Mouse (Mus musculus): Measurements from ENCODE around the gene Klhl22.
"Not testable (repeated sequence)": the region's sequence is repeated elsewhere in the genome, so short reads cannot be mapped to it uniquely, and the experiment has no call there.

The Klhl22 gene

DNA sequence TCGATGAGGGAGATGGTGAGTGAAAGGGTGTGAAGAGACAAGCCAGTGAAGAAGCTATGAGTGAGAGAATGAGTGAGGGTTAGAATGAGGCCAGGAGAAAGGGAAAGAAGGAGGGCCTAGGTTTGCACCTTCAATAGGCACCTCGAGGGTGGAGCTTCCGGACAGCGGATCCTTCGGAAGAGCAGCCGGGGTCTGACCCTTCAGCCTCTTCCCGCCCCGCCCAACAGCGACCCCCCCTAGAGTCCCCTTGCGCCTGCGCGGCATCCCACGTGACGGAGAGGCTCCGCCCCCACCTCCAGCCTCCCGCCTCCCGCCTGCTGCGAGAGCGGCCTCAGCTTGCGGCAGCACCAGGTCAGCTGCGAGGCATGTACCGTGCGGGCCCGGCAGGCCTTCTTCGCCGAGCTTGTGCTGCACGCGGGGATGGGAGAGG, at the start of gene Klhl22:
Gene Klhl22 (plus strand): TSS at position 275 of the 430 bp plus-strand sequence.
- in situ Hi-C loops (cut with MboI), result no loop called here

DNA sequence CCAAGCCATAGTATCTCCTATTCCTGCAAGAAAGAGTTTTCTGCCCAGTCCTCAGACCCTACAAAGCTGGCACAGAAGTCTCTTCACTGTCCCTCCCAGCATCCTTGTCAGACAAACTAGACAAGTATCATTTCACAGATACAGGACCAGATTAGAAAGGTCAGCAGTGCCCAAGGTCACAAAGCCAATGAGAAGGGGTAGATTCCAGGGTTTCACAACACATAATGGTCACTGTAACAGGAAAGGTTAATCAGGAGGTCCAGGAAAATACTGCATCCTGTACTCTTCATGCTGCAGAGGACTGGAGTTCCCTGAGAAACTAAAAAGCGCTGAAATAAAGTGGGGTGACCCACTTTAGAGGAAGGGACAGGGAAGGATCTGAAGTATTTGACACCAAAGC, 41.6 kb upstream of the Klhl22 start:
- in situ Hi-C loops (cut with MboI), result no loop called here

DNA sequence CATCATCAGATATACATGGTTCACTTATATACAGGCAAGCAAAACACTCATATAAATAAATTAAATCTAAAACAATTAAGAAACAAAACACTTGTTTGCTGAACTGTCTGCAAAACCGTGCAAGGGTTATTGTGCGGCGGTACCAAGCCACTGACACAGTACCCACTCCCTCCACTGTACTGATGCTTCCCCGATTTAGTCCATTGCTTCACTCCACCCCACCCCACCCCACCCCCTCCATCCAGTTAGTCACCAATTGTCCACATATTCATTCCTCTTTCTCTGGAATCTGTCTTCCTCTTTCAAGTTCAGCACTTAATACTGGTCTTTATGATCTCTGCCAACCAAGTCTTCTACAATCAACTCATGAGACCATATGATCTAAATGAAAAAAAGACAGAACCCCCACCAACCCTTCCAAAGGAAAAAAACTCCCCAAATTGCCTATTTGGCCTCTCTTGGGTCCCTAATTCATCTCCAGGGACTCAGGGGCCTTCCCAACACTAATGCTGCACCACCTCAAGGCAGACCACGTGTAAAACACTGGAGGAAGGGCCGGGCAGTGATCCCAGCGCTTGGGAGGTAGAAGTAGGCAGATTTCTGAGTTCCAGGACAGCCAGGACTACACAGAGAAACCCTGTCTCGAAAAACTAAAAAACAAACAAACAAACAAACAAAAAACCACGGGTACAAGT, 38.2 kb upstream of the Klhl22 start:
- in situ Hi-C loops (cut with MboI), result no loop called here

DNA sequence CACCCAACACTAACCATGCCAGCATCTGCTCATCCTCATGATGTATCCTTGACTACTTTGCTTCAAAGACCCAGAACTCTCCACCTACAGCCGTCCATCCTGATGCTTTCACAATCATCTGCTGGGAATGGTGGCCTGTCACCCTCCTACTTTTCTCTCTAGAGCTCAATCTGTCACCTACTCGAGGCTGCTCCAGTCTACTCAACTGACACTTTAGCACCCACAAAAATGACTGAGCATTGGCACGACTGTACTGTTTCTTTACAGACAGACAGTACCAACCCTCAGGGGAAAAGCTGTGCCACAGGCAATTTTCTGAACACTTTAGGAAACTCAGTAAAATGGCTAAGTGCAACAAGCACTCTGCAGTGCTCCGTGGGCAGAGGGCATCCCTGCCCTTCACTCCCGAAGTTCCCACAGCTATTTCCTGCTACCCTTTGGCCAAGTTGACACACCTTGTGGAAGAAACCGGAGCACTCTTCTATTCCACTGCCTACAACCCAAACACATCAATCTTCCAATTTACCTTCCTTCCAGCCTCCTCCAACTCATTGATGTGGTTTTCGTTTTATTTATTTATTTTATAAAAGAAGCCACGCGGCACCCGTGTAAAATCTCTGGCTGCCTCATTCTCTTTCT, 37.5 kb upstream of the Klhl22 start:
- in situ Hi-C loops (cut with MboI), result no loop called here

DNA sequence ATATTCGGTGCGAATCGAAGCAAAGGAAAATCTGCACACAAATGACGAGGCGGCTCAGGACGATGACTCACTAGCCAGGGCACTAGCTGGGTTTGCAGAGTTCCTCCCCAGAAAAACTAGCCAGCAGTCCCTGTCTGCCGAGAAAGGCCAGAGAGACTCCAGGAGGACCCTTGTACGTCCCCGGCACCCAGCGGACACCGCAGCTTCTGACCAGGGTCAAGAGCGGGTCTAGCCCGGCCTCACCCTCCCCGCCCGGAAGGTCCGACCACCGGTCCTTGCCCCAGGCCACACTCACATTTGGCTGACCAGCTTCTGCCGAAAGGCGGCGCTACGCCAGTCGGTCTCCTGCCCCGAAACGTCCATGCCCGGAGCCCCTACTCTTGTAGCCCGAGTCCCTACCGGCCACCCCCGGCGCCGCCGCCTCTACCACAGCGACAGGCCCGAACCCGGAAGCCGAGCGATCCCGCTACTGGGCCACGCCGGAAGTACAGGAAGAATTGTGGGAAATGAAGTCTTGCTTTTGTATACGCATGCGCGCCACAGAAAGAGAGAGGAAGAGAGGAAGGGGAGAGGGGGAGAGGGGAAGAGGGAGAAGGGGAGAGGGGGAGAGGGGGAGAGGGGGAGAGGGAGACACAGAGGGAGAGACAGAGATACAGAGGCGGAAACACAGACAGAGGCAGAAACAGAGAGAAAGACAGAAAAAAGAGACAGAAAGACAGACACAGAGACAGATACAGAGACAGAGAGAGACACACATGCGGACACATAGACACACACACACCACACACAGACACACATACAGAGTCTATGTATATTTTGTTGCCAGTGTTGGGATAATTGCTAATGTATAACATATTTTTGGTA, 36.7 kb upstream of the Klhl22 start:
- in situ Hi-C loops (cut with MboI), result no loop called here

DNA sequence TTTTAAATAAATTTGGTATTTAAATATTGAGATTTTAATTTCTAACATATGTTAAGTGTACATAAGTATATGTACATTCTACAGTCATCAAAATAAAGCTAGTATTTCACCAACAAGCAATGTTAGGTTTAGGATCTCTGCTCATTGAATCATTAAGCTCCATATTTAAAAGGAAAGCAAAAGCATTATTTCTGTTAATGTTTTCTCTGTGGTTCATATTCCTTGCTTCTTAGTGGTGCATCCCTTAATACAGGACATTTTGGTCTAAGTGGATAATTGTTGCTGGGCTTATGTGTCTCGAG, 36.1 kb upstream of the Klhl22 start:
- in situ Hi-C loops (cut with MboI), result no loop called here

DNA sequence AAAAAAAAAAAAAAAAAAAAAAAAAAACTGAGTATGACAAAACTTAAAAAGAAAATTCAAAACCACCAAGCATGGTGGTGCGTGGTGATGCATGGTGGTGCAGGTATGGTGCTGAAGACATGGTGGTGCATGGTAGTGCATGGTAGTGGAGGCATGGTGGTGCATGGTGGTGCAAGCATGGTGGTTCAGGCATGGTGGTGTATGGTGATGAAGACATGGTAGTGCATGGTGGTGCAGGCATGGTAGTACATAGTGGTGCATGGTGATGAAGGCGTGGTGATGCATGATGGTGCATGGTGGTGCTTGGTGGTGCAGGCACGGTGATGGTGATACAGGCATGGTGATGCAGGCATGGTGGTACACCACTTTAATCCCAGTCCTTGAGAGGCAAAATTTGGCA, 35.0 kb upstream of the Klhl22 start:
- in situ Hi-C loops (cut with MboI), result no loop called here

DNA sequence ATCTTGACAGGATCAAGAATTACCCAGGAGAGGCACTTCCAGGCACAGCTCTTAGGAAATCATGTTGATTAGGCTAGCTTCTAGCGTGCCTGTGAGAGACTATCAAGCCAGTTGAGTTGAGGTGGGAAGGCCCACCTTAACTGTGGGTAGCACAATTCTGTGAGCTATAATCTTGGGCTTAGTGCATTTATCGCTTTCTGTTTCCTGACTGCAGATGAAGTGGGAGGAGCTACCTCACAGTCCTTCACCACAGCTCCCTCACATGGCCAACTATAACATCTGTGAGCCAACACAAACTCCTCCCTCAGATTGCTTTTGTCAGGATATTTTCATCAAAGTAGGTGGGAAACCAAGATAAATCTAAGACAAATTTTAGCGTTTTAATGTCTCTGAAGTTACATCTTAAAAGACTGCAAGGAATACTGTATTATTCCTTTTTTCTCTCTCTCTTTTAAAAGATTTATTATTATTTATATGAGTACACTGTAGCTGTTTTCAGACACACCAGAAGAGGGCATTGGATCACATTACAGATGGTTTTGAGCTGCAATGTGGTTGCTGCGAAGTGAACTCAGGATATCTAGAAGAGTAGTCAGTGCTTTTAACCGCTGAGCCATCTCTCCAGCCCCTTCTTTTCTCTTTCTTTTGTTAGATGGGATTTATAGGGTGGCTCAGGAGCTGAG, 32.1 kb upstream of the Klhl22 start:
- in situ Hi-C loops (cut with MboI), result no loop called here

DNA sequence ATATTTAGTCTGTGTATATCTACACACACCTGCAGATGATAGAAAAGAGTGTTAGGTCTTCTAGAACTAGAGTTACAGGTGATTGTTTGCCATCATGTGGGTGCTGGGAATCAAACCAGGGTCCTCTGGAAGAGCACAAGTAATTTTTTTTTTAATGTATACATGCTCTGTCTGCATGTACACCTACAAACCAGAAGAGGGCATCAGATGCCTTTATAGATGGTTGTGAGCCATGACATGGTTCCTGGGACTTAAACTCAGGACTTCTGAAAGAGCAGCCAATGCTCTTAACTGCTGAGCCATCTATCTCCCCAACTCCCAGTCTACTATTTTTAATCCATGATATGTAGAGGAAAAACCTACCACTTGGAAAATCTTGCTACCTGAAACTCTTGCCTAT, 29.4 kb upstream of the Klhl22 start:
- in situ Hi-C loops (cut with MboI), result no loop called here

DNA sequence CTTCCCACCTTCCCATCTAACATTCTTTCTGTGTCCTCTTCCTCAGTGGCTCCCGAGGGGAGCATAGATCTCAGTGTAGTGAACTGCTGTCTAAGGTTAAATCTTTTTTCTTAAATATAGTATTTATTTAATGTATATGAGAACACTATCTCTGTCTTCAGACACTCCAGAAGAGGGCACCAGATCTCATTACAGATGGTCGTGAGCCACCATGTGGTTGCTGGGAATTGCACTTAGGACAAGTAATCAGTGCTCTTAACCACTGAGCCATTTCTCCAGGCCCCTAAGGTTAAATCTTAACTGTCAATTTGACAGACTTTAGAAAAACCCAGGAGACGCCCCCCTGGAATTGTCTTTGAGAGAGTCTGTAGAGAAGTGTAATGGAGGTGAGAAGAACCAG, 27.4 kb upstream of the Klhl22 start:
- in situ Hi-C loops (cut with MboI), result no loop called here

DNA sequence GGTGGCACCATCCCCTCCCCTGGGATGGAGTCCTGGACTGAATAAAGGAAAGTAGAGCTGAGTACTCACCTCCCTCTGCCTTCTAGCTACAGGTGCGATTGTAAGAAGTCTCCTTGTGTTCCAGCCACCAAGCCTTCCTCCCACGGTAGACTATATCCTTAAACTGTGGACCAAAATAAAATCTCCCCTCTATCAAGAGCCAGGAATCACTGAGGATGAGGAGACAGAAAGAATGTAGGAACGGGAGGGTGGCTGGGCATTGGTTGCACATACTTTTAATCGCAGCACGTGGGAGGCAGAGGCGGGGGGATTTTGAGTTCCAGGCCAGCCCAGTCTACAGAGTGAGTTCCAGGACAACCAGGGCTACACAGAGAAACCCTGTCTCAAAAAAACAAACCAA, 27.0 kb upstream of the Klhl22 start:
- in situ Hi-C loops (cut with MboI), result no loop called here

DNA sequence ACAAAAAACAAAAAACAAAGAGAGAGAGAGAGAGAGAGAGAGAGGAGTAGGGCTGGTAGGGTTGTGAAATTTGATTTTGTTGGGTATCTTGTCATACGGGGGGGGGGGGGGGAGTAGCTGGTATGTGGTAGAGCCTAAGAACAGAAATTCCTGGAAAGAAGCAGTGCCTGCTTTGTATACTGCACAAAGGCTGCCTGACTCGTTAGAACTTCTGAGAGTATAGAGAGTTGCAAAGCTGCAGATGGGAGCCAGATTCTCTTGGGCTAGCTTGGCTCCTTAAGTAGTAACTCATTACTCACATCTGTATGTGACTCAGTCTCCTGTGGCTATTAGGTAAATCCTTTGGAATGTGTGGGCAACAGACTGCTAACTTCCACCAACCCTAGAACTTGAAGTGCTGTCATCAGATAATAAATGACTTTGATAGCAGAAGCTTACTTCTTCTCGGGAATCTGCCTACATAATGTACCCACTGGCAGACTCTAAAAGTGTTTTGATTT, 26.5 kb upstream of the Klhl22 start, which contains the start of gene Med15:
Gene Med15 (minus strand): TSS at position 51 of the 500 bp plus-strand sequence.
- in situ Hi-C loops (cut with MboI), result no loop called here

DNA sequence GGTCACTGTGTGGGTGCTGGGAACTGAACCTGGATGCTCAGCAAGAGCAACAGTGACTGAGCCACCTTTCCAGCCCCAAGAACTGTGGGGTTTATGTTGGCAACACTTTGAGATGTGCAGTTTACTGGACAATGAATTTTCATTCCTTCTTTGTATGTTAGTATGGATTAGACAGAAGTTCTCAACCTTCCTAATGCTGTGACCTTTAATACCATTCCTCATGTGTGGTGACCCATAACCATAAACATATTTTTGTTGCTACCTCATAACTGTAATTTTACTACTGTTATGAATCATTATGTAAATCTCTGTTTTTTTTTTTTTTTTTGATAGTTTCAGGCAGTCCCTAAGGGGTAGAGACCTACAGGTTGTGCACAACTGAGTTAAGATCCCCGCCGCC, 25.8 kb upstream of the Klhl22 start:
- in situ Hi-C loops (cut with MboI), result no loop called here

DNA sequence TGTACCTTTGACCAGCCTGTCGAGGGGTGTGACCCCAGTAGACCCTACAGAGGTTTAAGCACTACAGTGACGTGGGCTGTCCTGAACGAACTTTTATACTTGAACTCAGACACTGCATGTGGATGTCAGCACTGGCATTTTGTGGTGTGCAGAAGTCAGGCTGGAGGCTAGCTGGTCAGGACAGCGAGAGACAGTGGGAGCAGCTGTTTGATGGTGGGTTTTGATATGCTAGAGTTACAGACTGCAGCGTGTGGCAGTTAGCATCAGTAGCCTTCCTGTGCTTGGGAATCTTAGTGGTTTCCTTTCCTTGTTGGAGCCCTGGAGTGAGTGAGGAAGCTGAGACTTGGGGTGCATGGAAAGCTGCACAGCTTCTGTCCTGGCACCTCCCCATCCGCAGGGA, 24.5 kb upstream of the Klhl22 start:
- in situ Hi-C loops (cut with MboI), result not testable (repeated sequence)

DNA sequence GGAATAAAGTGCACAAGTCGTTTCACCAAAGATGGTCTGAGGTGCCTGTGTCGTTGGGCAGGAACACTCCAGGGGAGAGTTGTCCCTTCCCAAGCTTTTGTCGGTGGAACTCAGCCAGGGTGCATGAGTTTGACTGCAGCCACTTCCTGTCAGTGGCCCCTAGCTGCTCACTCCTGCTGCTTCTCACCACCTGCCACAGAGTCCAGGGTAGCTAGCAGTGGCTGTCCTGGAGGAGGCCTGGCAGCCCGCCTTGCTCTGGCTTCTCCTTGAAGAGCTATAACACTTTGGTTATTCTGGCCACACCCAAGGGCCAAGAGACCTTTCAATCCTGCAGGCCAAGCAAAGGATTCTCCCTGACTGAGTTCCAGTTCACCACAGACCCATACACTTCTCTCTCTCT, 23.3 kb upstream of the Klhl22 start:
- in situ Hi-C loops (cut with MboI), result no loop called here

DNA sequence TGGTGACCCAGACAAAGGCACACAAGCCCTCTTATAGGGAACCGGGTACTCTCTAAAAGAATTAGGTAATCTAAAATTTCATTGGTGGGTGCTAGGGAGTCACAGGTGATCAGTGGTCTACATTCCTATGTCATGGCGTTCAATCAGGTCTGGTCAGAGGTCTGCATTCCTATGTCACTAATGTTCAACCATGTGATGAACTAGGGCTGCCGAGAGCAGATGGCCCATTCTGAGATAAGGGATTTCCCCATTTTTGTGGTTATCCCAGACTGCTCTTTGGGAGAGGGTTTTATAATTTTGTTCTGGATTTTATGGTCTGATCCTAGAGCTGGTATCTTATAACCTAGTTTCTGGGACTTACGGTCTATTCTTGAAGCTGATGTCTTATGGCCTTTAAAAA, 19.3 kb upstream of the Klhl22 start:
- in situ Hi-C loops (cut with MboI), result no loop called here

DNA sequence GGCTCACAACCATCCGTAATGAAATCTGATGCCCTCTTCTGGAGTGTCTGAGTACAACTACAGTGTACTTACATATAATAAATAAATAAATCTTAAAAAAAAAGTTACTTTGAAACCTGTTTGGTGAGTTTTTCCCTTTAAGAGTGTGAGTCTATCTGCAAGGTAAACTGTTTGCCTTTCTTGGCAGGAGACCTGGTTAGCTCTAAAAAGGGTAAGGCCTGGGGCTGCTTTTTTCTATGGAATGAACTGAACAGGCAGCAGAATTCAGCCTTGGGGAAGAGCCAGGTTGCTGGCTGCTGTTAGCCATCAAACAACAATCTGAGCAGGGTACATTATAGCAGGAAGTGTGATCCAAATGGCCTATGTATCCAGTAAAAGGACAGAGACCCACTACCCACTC, 16.6 kb upstream of the Klhl22 start:
- in situ Hi-C loops (cut with MboI), result no loop called here

DNA sequence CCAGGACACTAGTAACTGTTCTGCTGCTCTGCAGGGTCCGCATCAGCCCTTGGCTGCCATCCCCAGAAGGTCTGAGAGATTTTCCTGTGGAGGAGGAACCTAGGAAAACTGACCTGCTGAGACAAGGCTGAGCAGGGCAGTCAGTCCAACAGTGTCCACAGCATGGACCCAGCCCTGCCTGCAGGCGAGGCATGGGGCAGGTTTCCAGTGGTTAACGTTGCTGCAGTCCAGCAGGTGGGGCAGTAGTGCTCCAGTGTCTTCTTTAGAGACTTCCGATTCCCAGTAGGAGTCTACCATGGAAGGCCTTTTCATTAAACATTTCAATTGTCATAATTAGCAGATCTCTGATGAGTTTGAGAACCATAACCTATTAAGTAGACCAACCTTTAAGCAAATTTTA, 16.1 kb upstream of the Klhl22 start:
- in situ Hi-C loops (cut with MboI), result no loop called here

DNA sequence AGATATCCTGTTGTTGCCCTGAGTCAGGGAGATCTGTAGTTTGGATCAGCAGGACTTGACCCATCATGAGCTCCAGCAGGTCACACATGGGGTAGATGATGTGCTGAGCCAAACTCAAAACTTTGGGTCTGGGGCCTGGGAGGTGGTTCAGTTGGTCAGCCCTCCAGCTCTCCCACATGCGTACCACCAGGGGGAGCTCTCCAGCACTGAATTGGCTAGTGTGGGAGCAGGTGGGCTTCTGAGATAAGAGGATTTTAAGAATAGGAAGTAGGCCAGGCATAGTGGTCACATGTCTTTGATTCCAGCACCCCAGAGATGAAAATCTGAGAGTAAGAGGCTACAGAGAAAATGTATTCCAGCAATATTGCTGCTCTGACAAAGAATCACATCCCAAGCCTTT, 14.9 kb upstream of the Klhl22 start:
- in situ Hi-C loops (cut with MboI), result no loop called here

DNA sequence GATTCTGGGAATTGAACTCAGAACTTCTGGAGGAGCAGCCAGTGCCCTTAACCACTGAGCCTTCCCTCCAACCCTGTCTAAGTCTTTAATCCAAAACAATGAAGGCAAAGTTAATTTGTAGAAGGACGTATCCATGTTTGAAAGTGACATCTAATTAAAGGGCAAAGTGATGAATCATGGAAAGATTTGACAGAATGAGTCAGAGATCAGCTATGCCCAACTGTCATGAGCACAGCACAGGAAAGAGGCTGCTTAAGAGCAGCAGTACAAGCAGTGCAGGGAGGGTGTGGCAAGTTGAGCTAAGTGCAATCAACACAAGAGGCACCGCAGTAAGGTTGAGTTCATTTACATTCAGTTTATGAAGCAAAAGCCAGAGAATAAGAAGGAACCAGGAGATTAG, 14.4 kb upstream of the Klhl22 start:
- in situ Hi-C loops (cut with MboI), result no loop called here

DNA sequence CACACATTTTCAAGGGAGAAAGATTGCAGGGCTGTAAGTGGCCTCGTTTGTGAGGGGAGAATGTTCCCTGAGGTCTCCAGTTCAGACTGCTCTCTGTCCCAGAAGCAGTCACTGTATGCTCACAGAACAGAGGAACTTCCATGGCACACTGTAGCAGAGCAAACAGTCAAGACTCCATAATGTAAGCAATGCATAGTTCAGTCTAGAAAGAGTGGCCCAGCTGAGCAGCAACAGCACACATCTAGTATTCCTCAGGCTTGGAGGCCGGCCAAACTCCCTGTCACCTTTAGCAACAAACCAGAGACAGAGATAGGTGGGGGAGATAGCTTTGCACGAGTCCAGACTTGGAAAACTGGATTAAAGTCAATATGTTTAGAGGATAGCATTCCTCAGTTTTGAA, 6.4 kb upstream of the Klhl22 start:
- in situ Hi-C loops (cut with MboI), result no loop called here

DNA sequence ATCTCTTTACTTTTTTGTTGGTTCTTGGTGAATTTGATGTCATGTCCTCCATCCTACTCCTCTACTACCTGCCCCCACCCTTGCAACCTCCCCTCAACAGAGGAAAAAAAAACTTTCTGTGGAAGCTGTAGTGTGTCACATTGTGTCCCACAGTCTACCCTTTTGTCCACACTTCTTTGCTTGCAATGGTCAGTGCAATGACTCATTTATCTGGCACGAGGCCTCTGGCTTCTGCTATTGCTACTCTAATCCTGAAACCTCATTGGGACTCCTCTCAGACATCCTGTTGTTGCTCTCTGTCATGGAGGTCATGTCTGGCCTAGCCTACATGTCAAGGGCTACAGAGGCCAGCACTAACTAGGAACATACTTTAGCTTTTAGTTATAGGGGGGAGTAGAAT, 5.7 kb upstream of the Klhl22 start:
- in situ Hi-C loops (cut with MboI), result no loop called here
